Mouse (Mus musculus): ENCODE data around the gene Zfp511. TPM values are rescaled to one million over a fixed set of nuclear protein-coding genes. Genes with fewer than 3 reads are reported as not detected.

Zfp511 gene
- polyA plus RNA-seq, 1 experiment: 43.3 TPM

GRCm38 (mm10) chr7:140045546-140045945, 9.4 kb downstream of the Zfp511 start:
- peaks cover 9% of the 10 kb centered on the region for H3K27me3 ChIP-seq (ENCODE audit: control insufficient read depth, insufficient read depth, low read length)

GRCm38 (mm10) chr7:140047811-140048311, 11.7 kb downstream of the Zfp511 start:
- WGBS: 3% methylated on average over 33 of the region's 33 CpGs
- H3K4me3 ChIP-seq (ENCODE audit: extremely low read depth, insufficient read depth, insufficient read length): no peak overlapping the region; the same call in 1 of the 2 replicates
- TF ChIP-seq CTCF (IDR thresholded peaks at IDR 0.05; ENCODE audit: extremely low read depth, insufficient read depth, insufficient read length, insufficient replicate concordance): no peak
- no peak for TF ChIP-seq POLR2A (IDR thresholded peaks at IDR 0.05; ENCODE audit: low read depth, low read length)

More at GRCm38 (mm10) chr7:140045546-140045945, 9.4 kb downstream of the Zfp511 start:
- no peak for DNase-seq (ENCODE audit: low read depth in 1 of 2, low spot score in 2 of 2)
- Histone ChIP-seq H3K36me3 (ENCODE audit: control insufficient read depth, insufficient read depth, low read length) (peaks cover 2% of the 10 kb centered on the region; the same call in 1 of the 2 replicates), H3K4me3 (ENCODE audit: extremely low read depth, insufficient read depth, insufficient read length) (no peak overlapping the region), H3K4me1 (ENCODE audit: control insufficient read depth, insufficient read depth, insufficient read length) (peaks cover 12% of the 10 kb centered on the region; the same call in 1 of the 2 replicates), H3K27ac (ENCODE audit: insufficient read depth, low read length) (no peak overlapping the region)
- no peak for TF ChIP-seq CTCF (IDR thresholded peaks at IDR 0.05; ENCODE audit: extremely low read depth, insufficient read depth, insufficient read length, insufficient replicate concordance)
- TF ChIP-seq POLR2A (IDR thresholded peaks at IDR 0.05; ENCODE audit: low read depth, low read length): no peak
- WGBS: 83% methylated on average over 4 of the region's 4 CpGs

GRCm38 (mm10) chr7:140048361-140049114, 12.3 kb downstream of the Zfp511 start, which contains the start of gene Msx3:
Msx3 (minus strand) TSS chr7:140049089.
- 3% methylated on average over 56 of the region's 56 CpGs for WGBS
- peak within 1 kb of the TSS; percentile 48; the same call in 1 of the 2 replicates for H3K4me3 ChIP-seq (ENCODE audit: extremely low read depth, insufficient read depth, insufficient read length)
- no peak for DNase-seq (ENCODE audit: low read depth in 1 of 2, low spot score in 2 of 2)
- no peaks in the 10 kb centered on the region for H3K36me3 ChIP-seq (ENCODE audit: control insufficient read depth, insufficient read depth, low read length)
- TF ChIP-seq CTCF (IDR thresholded peaks at IDR 0.05; ENCODE audit: extremely low read depth, insufficient read depth, insufficient read length, insufficient replicate concordance) (no peak), POLR2A (IDR thresholded peaks at IDR 0.05; ENCODE audit: low read depth, low read length) (no peak)
- H3K27me3 ChIP-seq (ENCODE audit: control insufficient read depth, insufficient read depth, low read length): peaks cover 10% of the 10 kb centered on the region
- H3K27ac ChIP-seq (ENCODE audit: insufficient read depth, low read length): no peak within 1 kb of the TSS
- peaks cover 12% of the 10 kb centered on the region; the same call in 1 of the 2 replicates for H3K4me1 ChIP-seq (ENCODE audit: control insufficient read depth, insufficient read depth, insufficient read length)

More at GRCm38 (mm10) chr7:140047811-140048311, 11.7 kb downstream of the Zfp511 start:
- DNase-seq (ENCODE audit: low read depth in 1 of 2, low spot score in 2 of 2): no peak
- Histone ChIP-seq H3K27me3 (ENCODE audit: control insufficient read depth, insufficient read depth, low read length) (peaks cover 10% of the 10 kb centered on the region), H3K4me1 (ENCODE audit: control insufficient read depth, insufficient read depth, insufficient read length) (peaks cover 12% of the 10 kb centered on the region; the same call in 1 of the 2 replicates), H3K27ac (ENCODE audit: insufficient read depth, low read length) (no peak overlapping the region), H3K36me3 (ENCODE audit: control insufficient read depth, insufficient read depth, low read length) (no peaks in the 10 kb centered on the region)

DNA sequence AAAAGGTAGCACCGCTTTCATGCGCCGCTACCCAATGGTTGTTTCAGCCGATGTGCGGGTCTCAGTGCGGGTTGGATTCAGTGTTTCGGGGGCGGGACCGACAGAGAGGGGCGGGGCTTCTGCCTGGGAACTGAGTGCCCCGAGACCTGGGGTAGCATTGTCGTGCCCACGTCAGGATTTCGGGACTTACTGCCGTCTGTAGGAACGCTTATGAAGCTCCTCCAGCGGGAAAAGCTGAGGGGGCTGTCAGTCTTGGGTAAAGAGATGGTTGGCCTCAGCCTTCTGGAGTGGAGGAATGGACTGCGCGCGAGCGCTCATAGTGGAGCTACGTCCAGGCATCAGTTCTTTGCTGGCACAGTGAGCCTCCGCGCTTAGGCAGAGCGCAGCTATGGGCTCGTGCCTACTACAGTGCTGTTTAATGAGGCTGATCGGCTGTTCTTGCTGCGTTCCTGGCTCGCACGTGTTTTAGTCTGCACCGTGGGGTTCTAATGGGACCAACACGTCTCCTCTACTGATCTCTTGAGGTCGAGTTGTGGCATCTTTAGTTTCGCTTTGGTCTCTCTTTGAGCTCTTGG, 13.0 kb downstream of the Zfp511 start:
- TF ChIP-seq CTCF (IDR thresholded peaks at IDR 0.05; ENCODE audit: extremely low read depth, insufficient read depth, insufficient read length, insufficient replicate concordance) (no peak), POLR2A (IDR thresholded peaks at IDR 0.05; ENCODE audit: low read depth, low read length) (no peak)
- WGBS: 2% methylated on average over 34 of the region's 34 CpGs
- peaks cover 10% of the 10 kb centered on the region for H3K27me3 ChIP-seq (ENCODE audit: control insufficient read depth, insufficient read depth, low read length)
- H3K4me1 ChIP-seq (ENCODE audit: control insufficient read depth, insufficient read depth, insufficient read length): peaks cover 12% of the 10 kb centered on the region; the same call in 1 of the 2 replicates
- no peaks in the 10 kb centered on the region for H3K36me3 ChIP-seq (ENCODE audit: control insufficient read depth, insufficient read depth, low read length)
- no peak overlapping the region for H3K27ac ChIP-seq (ENCODE audit: insufficient read depth, low read length)
- peak overlapping the region; percentile 48; the same call in 1 of the 2 replicates for H3K4me3 ChIP-seq (ENCODE audit: extremely low read depth, insufficient read depth, insufficient read length)
- no peak for DNase-seq (ENCODE audit: low read depth in 1 of 2, low spot score in 2 of 2)

DNA sequence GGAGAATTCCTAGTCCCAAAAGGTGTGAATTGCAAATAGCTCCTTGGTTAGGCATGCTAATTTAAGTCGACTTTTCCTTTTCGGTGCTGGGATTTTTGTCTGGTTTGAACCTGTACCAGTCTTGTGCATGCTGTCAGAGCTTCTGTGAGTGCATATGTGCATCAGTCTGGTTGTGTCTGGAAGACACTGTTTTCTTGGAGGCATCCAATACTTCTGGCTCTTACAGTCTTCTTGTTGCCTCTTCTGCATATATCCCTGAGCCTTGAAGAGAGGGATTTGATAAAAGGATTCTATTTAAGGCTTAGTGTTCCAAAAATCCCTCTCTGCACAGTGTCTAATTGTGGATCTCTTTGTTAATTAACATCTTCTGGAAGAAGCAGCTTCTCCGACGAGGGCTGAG, 17.9 kb downstream of the Zfp511 start:
- DNase-seq (ENCODE audit: low read depth in 1 of 2, low spot score in 2 of 2): no peak
- Histone ChIP-seq H3K27me3 (ENCODE audit: control insufficient read depth, insufficient read depth, low read length) (peaks cover 11% of the 10 kb centered on the region), H3K27ac (ENCODE audit: insufficient read depth, low read length) (no peak overlapping the region), H3K36me3 (ENCODE audit: control insufficient read depth, insufficient read depth, low read length) (no peaks in the 10 kb centered on the region), H3K4me1 (ENCODE audit: control insufficient read depth, insufficient read depth, insufficient read length) (no peaks in the 10 kb centered on the region; the same call in 1 of the 2 replicates), H3K4me3 (ENCODE audit: extremely low read depth, insufficient read depth, insufficient read length) (no peak overlapping the region)
- TF ChIP-seq CTCF (IDR thresholded peaks at IDR 0.05; ENCODE audit: extremely low read depth, insufficient read depth, insufficient read length, insufficient replicate concordance) (no peak), POLR2A (IDR thresholded peaks at IDR 0.05; ENCODE audit: low read depth, low read length) (no peak)
- WGBS: 76% methylated on average over 4 of the region's 4 CpGs

DNA sequence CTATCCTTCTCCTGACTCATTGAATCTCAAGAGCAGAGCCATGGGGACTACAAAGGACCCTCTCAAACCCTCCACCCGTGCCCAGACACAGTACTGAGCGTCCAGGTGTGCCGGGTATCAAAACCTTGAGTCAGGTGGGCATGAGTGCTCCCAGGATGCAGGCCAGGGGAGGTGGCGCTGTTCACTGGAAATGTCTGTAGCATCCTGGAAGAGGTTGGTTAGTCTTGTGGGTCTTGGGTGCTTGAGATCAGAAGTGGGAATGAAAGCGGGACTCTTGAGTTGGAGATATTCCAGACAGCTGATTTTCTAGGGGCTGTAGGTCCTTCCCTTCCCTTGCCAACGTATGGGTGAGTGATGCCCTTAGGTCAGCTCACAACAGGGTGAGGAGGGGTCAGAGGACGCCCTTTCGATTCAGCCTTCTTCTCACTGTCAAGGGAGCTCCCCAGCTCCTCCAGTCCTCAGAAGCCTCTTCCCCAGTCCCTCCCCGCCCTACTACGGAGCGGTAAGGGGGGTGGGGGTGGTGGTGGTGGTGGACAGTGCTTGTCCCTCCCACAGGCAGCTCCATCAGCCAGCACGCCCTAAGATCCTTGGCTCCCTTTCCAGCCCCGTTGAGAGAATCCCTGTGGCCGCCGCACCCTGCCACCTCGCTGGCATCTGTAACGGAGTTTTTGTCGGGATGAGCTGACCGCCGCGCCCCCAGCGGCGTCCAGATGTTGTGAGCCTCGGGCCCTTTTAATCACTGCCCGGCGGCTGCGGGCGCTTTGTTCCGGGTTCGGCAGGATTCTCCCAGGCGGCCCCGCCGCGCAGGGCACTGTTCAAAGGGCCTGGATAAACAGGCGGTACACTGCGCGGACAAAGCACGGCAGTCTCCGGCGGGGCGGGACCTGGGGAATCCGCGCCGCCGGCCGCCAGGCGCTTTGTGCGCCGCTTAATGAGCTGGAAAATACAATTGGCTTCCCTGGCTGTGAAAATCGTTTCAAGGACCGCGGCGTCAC, 21.5 kb downstream of the Zfp511 start:
- 7% methylated on average over 53 of the region's 53 CpGs for WGBS
- no peak overlapping the region for H3K27ac ChIP-seq (ENCODE audit: insufficient read depth, low read length)
- no peaks in the 10 kb centered on the region; the same call in none of the 2 replicates for H3K4me1 ChIP-seq (ENCODE audit: control insufficient read depth, insufficient read depth, insufficient read length)
- no peak overlapping the region for H3K4me3 ChIP-seq (ENCODE audit: extremely low read depth, insufficient read depth, insufficient read length)
- no peaks in the 10 kb centered on the region for H3K36me3 ChIP-seq (ENCODE audit: control insufficient read depth, insufficient read depth, low read length)
- DNase-seq (ENCODE audit: low read depth in 1 of 2, low spot score in 2 of 2): no peak
- TF ChIP-seq CTCF (IDR thresholded peaks at IDR 0.05; ENCODE audit: extremely low read depth, insufficient read depth, insufficient read length, insufficient replicate concordance) (no peak), POLR2A (IDR thresholded peaks at IDR 0.05; ENCODE audit: low read depth, low read length) (no peak)
- H3K27me3 ChIP-seq (ENCODE audit: control insufficient read depth, insufficient read depth, low read length): peaks cover 18% of the 10 kb centered on the region
